Mouse (Mus musculus): ENCODE results near the gene Arhgap45. TPM values are rescaled to one million over a fixed set of nuclear protein-coding genes. Genes with fewer than 3 reads are reported as not detected.

Gene Arhgap45
- total RNA-seq, 2 experiments from 2014 or later: 4.5 to 5.4 TPM

- DNase-seq: no peak
Observed at GRCm38 (mm10) chr10:80015583-80015982, 870 bp upstream of the Arhgap45 start.

GRCm38 (mm10) chr10:80016931-80017330 is 478 bp downstream of the Arhgap45 start:
- no peak for DNase-seq

- peak; percentile 35 to 72 for DNase-seq
Observed at GRCm38 (mm10) chr10:80017361-80017760, 908 bp downstream of the Arhgap45 start.

- DNase-seq: no peak
Observed at GRCm38 (mm10) chr10:80017771-80018170, 1.3 kb downstream of the Arhgap45 start.

- DNase-seq: peak in 1 of 2 experiments; percentile 53
Observed at GRCm38 (mm10) chr10:80018739-80019297, 2.4 kb downstream of the Arhgap45 start.

GRCm38 (mm10) chr10:80019471-80020131 is 3.1 kb downstream of the Arhgap45 start:
- no peak for DNase-seq

GRCm38 (mm10) chr10:80020191-80020590 is 3.7 kb downstream of the Arhgap45 start:
- DNase-seq: no peak

- no peak for DNase-seq
Observed at GRCm38 (mm10) chr10:80020603-80021319, 4.3 kb downstream of the Arhgap45 start.

GRCm38 (mm10) chr10:80021320-80021641 is 4.8 kb downstream of the Arhgap45 start:
- no peak for DNase-seq

- no peak for DNase-seq
Observed at GRCm38 (mm10) chr10:80022164-80022563, 5.7 kb downstream of the Arhgap45 start.

- no peak for DNase-seq
Observed at GRCm38 (mm10) chr10:80022806-80023205, 6.4 kb downstream of the Arhgap45 start.

GRCm38 (mm10) chr10:80023758-80024157 is 7.3 kb downstream of the Arhgap45 start:
- no peak for DNase-seq

GRCm38 (mm10) chr10:80024229-80025043 is 8.0 kb downstream of the Arhgap45 start:
- DNase-seq: no peak

- DNase-seq: no peak
Observed at GRCm38 (mm10) chr10:80025044-80025347, 8.5 kb downstream of the Arhgap45 start.

GRCm38 (mm10) chr10:80025463-80025862 is 9.0 kb downstream of the Arhgap45 start:
- DNase-seq: no peak

- DNase-seq: no peak
Observed at GRCm38 (mm10) chr10:80025889-80026288, 9.4 kb downstream of the Arhgap45 start.

GRCm38 (mm10) chr10:80027681-80028520 is 11.4 kb downstream of the Arhgap45 start:
- DNase-seq: no peak

- no peak for DNase-seq
Observed at GRCm38 (mm10) chr10:80028521-80028846, 12.0 kb downstream of the Arhgap45 start.

GRCm38 (mm10) chr10:80030191-80030590 is 13.7 kb downstream of the Arhgap45 start:
- no peak for DNase-seq

- DNase-seq: no peak
Observed at GRCm38 (mm10) chr10:80030736-80031135, 14.3 kb downstream of the Arhgap45 start.

- peak; percentile 80 to 86 for DNase-seq
Observed at GRCm38 (mm10) chr10:80032799-80033480, 16.5 kb downstream of the Arhgap45 start.
